In the genomic region with DNA sequence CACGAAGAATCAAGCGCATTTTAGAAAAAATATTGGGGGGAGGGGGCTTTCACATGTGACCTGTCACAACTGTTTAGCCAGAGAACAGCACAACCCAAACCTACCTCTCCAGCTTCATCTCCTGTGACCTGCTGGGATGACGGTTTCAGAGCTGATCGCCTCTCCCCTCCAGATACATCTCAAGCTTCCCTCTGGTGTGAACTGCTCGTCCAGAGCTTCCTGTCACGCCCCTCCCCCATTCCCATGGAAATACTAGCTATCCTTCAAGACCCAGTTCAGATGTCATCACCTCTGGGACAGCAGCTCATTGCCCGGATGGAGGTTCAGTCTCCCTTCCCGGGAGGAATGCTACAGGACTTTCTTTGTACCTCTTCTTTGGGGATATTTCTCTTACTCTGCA, we compare ENCODE assay signal across 8 mouse cellular contexts. TPM values are rescaled to one million over a fixed set of nuclear protein-coding genes. Genes with fewer than 3 reads are reported as not detected.
DNase-seq lines count a peak whose midpoint lies in the region; ATAC-seq and TF ChIP-seq lines count a peak whose summit lies in the region.

No protein-coding gene starts in this region.

- no peak for TF ChIP-seq EP300 in heart, postnatal 0 days (IDR thresholded peaks at IDR 0.05; ENCODE audit: low read depth)
- no peak for TF ChIP-seq EP300 in stomach, postnatal 0 days (optimal IDR thresholded peaks at IDR 0.05)

- H3K27ac ChIP-seq in kidney, adult 2 months (ENCODE audit: insufficient read depth, low read depth, low read length) = no peak overlapping the region
- H3K27ac ChIP-seq in heart, postnatal 0 days (ENCODE audit: low read depth) = peak overlapping the region; percentile 30; the same call in 1 of the 2 replicates
- H3K27ac ChIP-seq in stomach, postnatal 0 days (replicated peaks) = no peak overlapping the region

- H3K9ac ChIP-seq in heart, postnatal 0 days (replicated peaks; ENCODE audit: low read depth, low read length) = no peak overlapping the region
- no peak overlapping the region for H3K9ac ChIP-seq in stomach, postnatal 0 days (ENCODE audit: low read length)

- ATAC-seq in heart, postnatal 0 days (ENCODE audit: insufficient read depth, low read depth) = no peak
- no peak for ATAC-seq in stomach, postnatal 0 days (ENCODE audit: low FRiP score, low TSS enrichment)

- TF ChIP-seq CTCF in kidney, adult 2 months (conservative IDR thresholded peaks at IDR 0.05; ENCODE audit: insufficient read depth, insufficient read length, low read depth, low read length) = no peak
- no peak for TF ChIP-seq CTCF in heart, postnatal 0 days (IDR thresholded peaks at IDR 0.05; ENCODE audit: low read depth)
- no peak for TF ChIP-seq CTCF in stomach, postnatal 0 days (IDR thresholded peaks at IDR 0.05; ENCODE audit: low read depth)

- 30% methylated on average over 8 of the region's 8 CpGs for WGBS in kidney, adult 2 months
- WGBS in heart, postnatal 0 days = 13% methylated on average over 8 of the region's 8 CpGs
- WGBS in stomach, postnatal 0 days = 49% methylated on average over 8 of the region's 8 CpGs

- no peak for TF ChIP-seq POLR2A in kidney, adult 2 months (IDR thresholded peaks at IDR 0.05; ENCODE audit: low read depth, low read length)

- H3K36me3 ChIP-seq in kidney, adult 2 months (ENCODE audit: control insufficient read depth, insufficient read depth, low read length) = no peaks in the 10 kb centered on the region
- no peaks in the 10 kb centered on the region for H3K36me3 ChIP-seq in heart, postnatal 0 days (replicated peaks; ENCODE audit: control insufficient read depth, insufficient read depth, low read length)
- H3K36me3 ChIP-seq in stomach, postnatal 0 days (ENCODE audit: control insufficient read depth, insufficient read depth, low read length) = peaks cover 2% of the 10 kb centered on the region; the same call in 1 of the 2 replicates

- H3K4me3 ChIP-seq in kidney, adult 2 months (ENCODE audit: insufficient read depth, low read depth, low read length) = no peak overlapping the region
- no peak overlapping the region for H3K4me3 ChIP-seq in heart, postnatal 0 days (ENCODE audit: low read depth, low read length)
- H3K4me3 ChIP-seq in stomach, postnatal 0 days (ENCODE audit: low read depth, low read length) = no peak overlapping the region

- H3K9me3 ChIP-seq in heart, postnatal 0 days (replicated peaks; ENCODE audit: control insufficient read depth, low read length) = no peaks in the 10 kb centered on the region
- no peaks in the 10 kb centered on the region for H3K9me3 ChIP-seq in stomach, postnatal 0 days (ENCODE audit: control insufficient read depth, low read length)

- peak; percentile 34 for DNase-seq in kidney, adult 2 months
- DNase-seq in kidney, adult 18-20 months = no peak
- peak; percentile 59 for DNase-seq in embryo, embryonic 9.5 days (ENCODE audit: extremely low spot score)
- DNase-seq in heart, postnatal 0 days (ENCODE audit: low spot score) = peak; percentile 33
- DNase-seq in lung, postnatal 4 days = peak; percentile 34 to 37
- DNase-seq in stomach, postnatal 0 days (ENCODE audit: low spot score) = no peak
- no peak for DNase-seq in adrenal gland, postnatal 10 days
- no peak for DNase-seq in left cerebral cortex, adult 18-20 months (ENCODE audit: low spot score in 2 of 2)

- H3K4me2 ChIP-seq in heart, postnatal 0 days (ENCODE audit: low read depth, low read length) = peak overlapping the region; percentile 28
- H3K4me2 ChIP-seq in stomach, postnatal 0 days (replicated peaks; ENCODE audit: low read depth) = no peak overlapping the region

- H3K4me1 ChIP-seq in kidney, adult 2 months (ENCODE audit: control insufficient read depth, insufficient read depth, low read length) = peaks cover 22% of the 10 kb centered on the region
- H3K4me1 ChIP-seq in heart, postnatal 0 days (ENCODE audit: control insufficient read depth, insufficient read depth) = peaks cover 8% of the 10 kb centered on the region
- H3K4me1 ChIP-seq in stomach, postnatal 0 days (replicated peaks; ENCODE audit: control insufficient read depth, insufficient read depth) = no peaks in the 10 kb centered on the region

- no peaks in the 10 kb centered on the region for H3K27me3 ChIP-seq in kidney, adult 2 months (replicated peaks; ENCODE audit: control insufficient read depth, insufficient read depth, low read length)
- H3K27me3 ChIP-seq in heart, postnatal 0 days (ENCODE audit: control insufficient read depth, insufficient read depth, low read length) = no peaks in the 10 kb centered on the region
- no peaks in the 10 kb centered on the region for H3K27me3 ChIP-seq in stomach, postnatal 0 days (ENCODE audit: control insufficient read depth, insufficient read depth, low read length)

RNA-seq across cellular contexts. Expression of a gene that starts 5.7 kb away (rescaled TPM):
- 0.11 and 0.15 TPM in 2 replicates for polyA plus RNA-seq in kidney, adult 2 months (2012; rRNA removed)
- not detected in 2 replicates for total RNA-seq in heart, postnatal 0 days (2014; rRNA removed; ENCODE audit: low replicate concordance)
- 0.75 and 1.1 TPM in 2 replicates for polyA plus RNA-seq in heart, postnatal 0 days (2015; fragmentation: Nextera tagmentation; extraction: Ambion mirVana)
- 2.0 and 2.2 TPM in 2 replicates for polyA plus RNA-seq in stomach, postnatal 0 days (2015; fragmentation: Nextera tagmentation; extraction: Ambion mirVana)
- 1 to 10 TPM; 1.9 to 3.1 TPM for total RNA-seq in adrenal gland, postnatal 10 days (2021)
- 1 to 10 TPM; 1.9 to 3.7 TPM for total RNA-seq in left cerebral cortex, adult 18-20 months (2021)

RNA-seq across cellular contexts. Expression of a gene that starts 12.8 kb away (rescaled TPM):
- 40.8 and 46.3 TPM in 2 replicates for polyA plus RNA-seq in kidney, adult 2 months (2012; rRNA removed)
- 110 and 149 TPM in 2 replicates for total RNA-seq in heart, postnatal 0 days (2014; rRNA removed; ENCODE audit: low replicate concordance)
- polyA plus RNA-seq in heart, postnatal 0 days (2015; fragmentation: Nextera tagmentation; extraction: Ambion mirVana) = 57.1 and 57.7 TPM in 2 replicates
- 84.1 and 85.0 TPM in 2 replicates for polyA plus RNA-seq in stomach, postnatal 0 days (2015; fragmentation: Nextera tagmentation; extraction: Ambion mirVana)
- total RNA-seq in adrenal gland, postnatal 10 days (2021) = 10 to 100 TPM; 54.7 to 55.1 TPM
- 100 to 1,000 TPM; 292 to 323 TPM for total RNA-seq in left cerebral cortex, adult 18-20 months (2021)

RNA-seq across cellular contexts. Expression of a gene that starts 40.7 kb away (rescaled TPM):
- polyA plus RNA-seq in kidney, adult 2 months (2012; rRNA removed) = 3.2 and 5.5 TPM in 2 replicates
- 19.8 and 20.9 TPM in 2 replicates for total RNA-seq in heart, postnatal 0 days (2014; rRNA removed; ENCODE audit: low replicate concordance)
- 54.1 and 60.7 TPM in 2 replicates for polyA plus RNA-seq in heart, postnatal 0 days (2015; fragmentation: Nextera tagmentation; extraction: Ambion mirVana)
- polyA plus RNA-seq in stomach, postnatal 0 days (2015; fragmentation: Nextera tagmentation; extraction: Ambion mirVana) = 81.1 and 85.7 TPM in 2 replicates
- 10 to 100 TPM; 34.1 to 50.3 TPM for total RNA-seq in adrenal gland, postnatal 10 days (2021)
- total RNA-seq in left cerebral cortex, adult 18-20 months (2021) = 10 to 100 TPM; 12.9 to 13.8 TPM

Comparison
In these comparisons a context has a peak if more than half of its experiments do, and no peak if none do; other contexts are left out.
1. DNase-seq: peak in kidney, adult 2 months (single experiment), embryo, embryonic 9.5 days (single experiment), heart, postnatal 0 days (single experiment) and lung, postnatal 4 days (2 of 2); none in kidney, adult 18-20 months (single experiment), stomach, postnatal 0 days (single experiment), adrenal gland, postnatal 10 days (single experiment) and left cerebral cortex, adult 18-20 months (0 of 2).